Mouse (Mus musculus) erythroblast, embryonic 14.5 days (primary cell): Measurements from ENCODE around the gene Fam181a. TPM values are rescaled to one million over a fixed set of nuclear protein-coding genes. Genes with fewer than 3 reads are reported as not detected.

Source experiments
- H3K27me3 ChIP-seq: 2 replicates; pipeline ENCODE4 v1.6.1; 2012; ENCODE audit warnings: inconsistent platforms; ENCODE audit not compliant: control insufficient read depth
- H3K36me3 ChIP-seq: 2 replicates; pipeline ENCODE4 v1.6.1; 2012; ENCODE audit warnings: mild to moderate bottlenecking, inconsistent platforms; ENCODE audit not compliant: control insufficient read depth
- H3K4me1 ChIP-seq: 2 replicates; pipeline ENCODE4 v1.6.1; 2012; ENCODE audit warnings: inconsistent platforms; ENCODE audit not compliant: control insufficient read depth
- H3K4me3 ChIP-seq: replicated peaks from 2 replicates; pipeline ENCODE3; 2012; ENCODE audit warnings: moderate library complexity, mild to moderate bottlenecking, inconsistent platforms
- H3K9me3 ChIP-seq: 2 replicates; pipeline ENCODE4 v1.6.1; 2012; ENCODE audit warnings: low read length, inconsistent platforms, mixed read lengths; ENCODE audit not compliant: control insufficient read depth
- GATA1 ChIP-seq: IDR thresholded peaks from 2 replicates; pipeline ENCODE4 v1.6.1; 2012; ENCODE audit warnings: low read length, inconsistent platforms, mixed read lengths
- TAL1 ChIP-seq: IDR thresholded peaks from 3 replicates; pipeline ENCODE4 v1.6.1; 2012; ENCODE audit warnings: low read length, inconsistent platforms, mixed read lengths
- polyA plus RNA-seq: library from polyadenylated mRNA; stranded (reverse); fragments of >175 nt; gene quantifications from 2 replicates; pipeline ENCODE4 v1.2.3, GENCODE M21; 2012

Gene Fam181a
- not detected in 2 replicates for polyA plus RNA-seq

GRCm38 (mm10) chr12:103310744-103311267 lies at the start of gene Fam181a:
Gene Fam181a, plus strand, starts transcription at chr12:103310975.
- TF ChIP-seq GATA1 (no peak), TAL1 (no peak)
- Histone ChIP-seq H3K4me1 (no peaks in the 10 kb centered on the region), H3K36me3 (no peaks in the 10 kb centered on the region), H3K4me3 (no peak within 1 kb of the TSS), H3K27me3 (peaks cover 7% of the 10 kb centered on the region; the same call in 1 of the 2 replicates), H3K9me3 (peaks cover 3% of the 10 kb centered on the region; the same call in 1 of the 2 replicates)

- no peaks in the 10 kb centered on the region for H3K36me3 ChIP-seq
- no peaks in the 10 kb centered on the region for H3K27me3 ChIP-seq
- peaks cover 2% of the 10 kb centered on the region; the same call in 1 of the 2 replicates for H3K9me3 ChIP-seq
- no peak for TF ChIP-seq TAL1
- no peak for TF ChIP-seq GATA1
- H3K4me3 ChIP-seq, result no peak overlapping the region
- no peaks in the 10 kb centered on the region for H3K4me1 ChIP-seq
Measured at GRCm38 (mm10) chr12:103262017-103262865, 48.5 kb upstream of the Fam181a start.

GRCm38 (mm10) chr12:103266605-103267004 lies 44.2 kb upstream of the Fam181a start:
- no peaks in the 10 kb centered on the region for H3K4me1 ChIP-seq
- TF ChIP-seq GATA1 (no peak), TAL1 (no peak)
- no peaks in the 10 kb centered on the region for H3K9me3 ChIP-seq
- no peaks in the 10 kb centered on the region for H3K27me3 ChIP-seq
- no peaks in the 10 kb centered on the region for H3K36me3 ChIP-seq
- H3K4me3 ChIP-seq, result no peak overlapping the region

- no peaks in the 10 kb centered on the region for H3K27me3 ChIP-seq
- H3K36me3 ChIP-seq, result no peaks in the 10 kb centered on the region
- no peak overlapping the region for H3K4me3 ChIP-seq
- H3K9me3 ChIP-seq, result no peaks in the 10 kb centered on the region
- TF ChIP-seq GATA1 (no peak), TAL1 (no peak)
- no peaks in the 10 kb centered on the region for H3K4me1 ChIP-seq
Measured at GRCm38 (mm10) chr12:103272176-103272575, 38.6 kb upstream of the Fam181a start.

GRCm38 (mm10) chr12:103273051-103273450 lies 37.7 kb upstream of the Fam181a start:
- H3K36me3 ChIP-seq, result no peaks in the 10 kb centered on the region
- H3K27me3 ChIP-seq, result no peaks in the 10 kb centered on the region
- no peaks in the 10 kb centered on the region for H3K4me1 ChIP-seq
- TF ChIP-seq TAL1 (no peak), GATA1 (no peak)
- no peaks in the 10 kb centered on the region; the same call in 1 of the 2 replicates for H3K9me3 ChIP-seq
- H3K4me3 ChIP-seq, result no peak overlapping the region

- no peak for TF ChIP-seq TAL1
- TF ChIP-seq GATA1, result no peak
- H3K36me3 ChIP-seq, result no peaks in the 10 kb centered on the region
- H3K4me1 ChIP-seq, result no peaks in the 10 kb centered on the region
- no peaks in the 10 kb centered on the region for H3K27me3 ChIP-seq
- no peak overlapping the region for H3K4me3 ChIP-seq
- peaks cover under 1% of the 10 kb centered on the region; the same call in 1 of the 2 replicates for H3K9me3 ChIP-seq
Measured at GRCm38 (mm10) chr12:103273732-103274131, 37.0 kb upstream of the Fam181a start.

- TF ChIP-seq TAL1 (no peak), GATA1 (no peak)
- Histone ChIP-seq H3K36me3 (no peaks in the 10 kb centered on the region), H3K27me3 (no peaks in the 10 kb centered on the region), H3K9me3 (peaks cover 4% of the 10 kb centered on the region; the same call in 1 of the 2 replicates), H3K4me3 (no peak overlapping the region), H3K4me1 (no peaks in the 10 kb centered on the region)
Measured at GRCm38 (mm10) chr12:103276422-103276821, 34.4 kb upstream of the Fam181a start.

- Histone ChIP-seq H3K4me1 (no peaks in the 10 kb centered on the region), H3K36me3 (no peaks in the 10 kb centered on the region), H3K4me3 (no peak overlapping the region), H3K27me3 (no peaks in the 10 kb centered on the region), H3K9me3 (peaks cover 4% of the 10 kb centered on the region; the same call in 1 of the 2 replicates)
- no peak for TF ChIP-seq TAL1
- TF ChIP-seq GATA1, result no peak
Measured at GRCm38 (mm10) chr12:103281491-103281890, 29.3 kb upstream of the Fam181a start.

GRCm38 (mm10) chr12:103281912-103282311 lies 28.9 kb upstream of the Fam181a start:
- H3K27me3 ChIP-seq, result no peaks in the 10 kb centered on the region
- H3K36me3 ChIP-seq, result no peaks in the 10 kb centered on the region

More at GRCm38 (mm10) chr12:103281912-103282311, 28.9 kb upstream of the Fam181a start:
- TF ChIP-seq GATA1 (no peak), TAL1 (no peak)
- H3K4me3 ChIP-seq, result no peak overlapping the region
- H3K9me3 ChIP-seq, result peaks cover 4% of the 10 kb centered on the region; the same call in 1 of the 2 replicates
- no peaks in the 10 kb centered on the region for H3K4me1 ChIP-seq
